Mouse (Mus musculus) gastrocnemius, postnatal 4 days (tissue): ENCODE data around the gene Npas3. TPM values are rescaled to one million over a fixed set of nuclear protein-coding genes. Genes with fewer than 3 reads are reported as not detected.

Experiments
- DNase-seq, 2 experiments: peaks; one replicate each; pipeline ENCODE4 v3.0.0; 2021 to 2022; ENCODE audit warnings: low spot score in 2 of 2, mixed read lengths in 2 of 2
- total RNA-seq, 2 experiments: library from RNA; stranded (reverse); gene quantifications; 2 replicates each; pipeline ENCODE4 v1.2.3; 2021

Gene Npas3
- total RNA-seq, 2 experiments from 2014 or later, result 7.0 to 10.8 TPM

DNA sequence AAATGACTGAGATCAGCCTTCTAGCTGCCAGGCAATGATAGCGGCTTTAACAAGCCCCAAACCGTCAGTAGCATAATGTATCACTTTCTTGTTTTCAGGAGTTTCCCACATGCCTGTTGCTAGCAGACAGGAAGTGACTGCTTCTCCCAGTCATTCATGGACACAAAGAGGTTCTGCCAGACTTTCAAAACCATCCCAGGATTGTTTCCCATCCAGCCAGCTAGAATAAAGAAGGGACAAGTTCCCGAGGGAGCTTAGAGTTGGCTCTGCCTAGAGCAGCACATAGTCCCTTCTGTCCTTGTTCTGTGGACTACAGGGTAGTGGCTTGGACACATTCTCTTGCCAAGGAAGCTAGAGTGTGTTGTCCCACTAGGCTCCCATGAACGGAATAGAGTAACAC is 157.4 kb downstream of the Npas3 start:
- DNase-seq, result no peak

DNA sequence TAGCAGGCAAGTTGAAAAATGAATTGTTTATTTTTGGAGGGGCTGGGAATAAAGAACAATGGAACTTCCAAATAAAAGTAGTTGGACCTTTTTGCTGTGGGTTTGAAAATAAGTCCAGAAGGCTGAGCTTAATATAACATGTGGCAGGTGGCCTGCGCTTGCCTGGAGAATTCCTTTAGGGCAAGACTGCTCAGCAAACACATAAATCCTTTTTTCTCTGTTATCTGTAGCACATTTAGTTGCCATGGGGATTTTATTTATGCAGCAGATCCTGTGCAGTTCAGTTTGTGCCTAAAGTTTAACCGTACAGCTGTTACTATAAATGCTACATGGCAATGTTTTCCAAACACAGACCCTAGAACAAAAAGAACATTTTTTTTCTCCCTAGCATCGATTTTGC is 159.3 kb downstream of the Npas3 start:
- DNase-seq, result no peak

DNA sequence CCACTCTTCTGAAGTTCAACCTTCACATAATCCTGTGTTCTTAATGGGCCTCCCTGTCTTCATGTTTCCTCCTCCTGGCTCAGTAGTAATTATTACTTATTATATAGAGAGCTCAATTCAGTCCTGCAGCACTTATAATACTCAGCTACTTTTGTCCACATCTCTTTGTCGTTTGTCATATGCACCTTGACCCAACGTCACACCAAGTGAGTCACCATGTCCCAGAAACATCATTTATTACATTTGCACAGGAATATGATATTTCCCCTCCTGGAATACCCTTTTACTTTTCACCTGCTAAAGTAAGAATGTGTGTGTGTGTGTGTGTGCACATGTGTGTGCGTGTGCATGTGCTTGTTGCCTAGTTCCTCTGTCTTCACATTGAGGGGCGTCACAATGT is 161.2 kb downstream of the Npas3 start:
- DNase-seq, result no peak

DNA sequence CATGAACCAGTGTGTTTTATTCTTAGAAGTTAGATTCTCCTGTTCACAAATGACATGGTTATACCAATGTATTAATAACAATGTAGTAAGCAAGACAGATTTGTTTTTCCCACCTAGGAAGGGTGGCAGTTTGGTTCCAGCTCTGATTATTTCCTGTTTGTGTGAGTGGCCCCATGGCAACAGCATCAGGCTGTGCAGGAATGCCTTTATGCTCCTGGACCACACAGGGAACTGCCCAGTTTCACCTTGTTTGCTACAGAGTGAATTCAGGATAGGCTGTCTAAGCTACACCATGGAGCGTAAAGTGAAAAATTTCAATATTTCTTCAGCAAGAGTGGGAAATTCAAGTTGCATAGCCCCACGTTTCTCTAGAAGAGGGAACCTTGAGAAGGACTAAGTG is 162.2 kb downstream of the Npas3 start:
- no peak for DNase-seq

DNA sequence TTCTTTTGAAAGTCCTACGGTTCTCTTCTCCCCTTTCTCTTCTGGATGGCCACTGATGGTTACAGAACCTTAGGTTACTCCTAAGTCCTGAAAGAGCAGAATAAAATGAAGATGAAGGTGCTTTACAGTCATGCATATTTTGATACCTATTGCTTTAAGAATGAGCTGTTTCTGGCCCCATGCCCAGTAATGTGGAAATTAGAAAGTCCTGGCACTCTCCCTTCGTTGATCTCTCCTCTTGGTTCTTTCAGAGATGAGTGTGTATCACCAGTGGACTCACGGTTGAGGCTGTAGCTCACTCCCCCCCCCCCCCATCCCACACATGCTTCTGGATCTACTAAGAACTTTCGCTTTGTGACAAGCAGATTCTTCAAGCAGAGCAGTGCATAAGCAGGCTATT is 167.6 kb downstream of the Npas3 start:
- no peak for DNase-seq

DNA sequence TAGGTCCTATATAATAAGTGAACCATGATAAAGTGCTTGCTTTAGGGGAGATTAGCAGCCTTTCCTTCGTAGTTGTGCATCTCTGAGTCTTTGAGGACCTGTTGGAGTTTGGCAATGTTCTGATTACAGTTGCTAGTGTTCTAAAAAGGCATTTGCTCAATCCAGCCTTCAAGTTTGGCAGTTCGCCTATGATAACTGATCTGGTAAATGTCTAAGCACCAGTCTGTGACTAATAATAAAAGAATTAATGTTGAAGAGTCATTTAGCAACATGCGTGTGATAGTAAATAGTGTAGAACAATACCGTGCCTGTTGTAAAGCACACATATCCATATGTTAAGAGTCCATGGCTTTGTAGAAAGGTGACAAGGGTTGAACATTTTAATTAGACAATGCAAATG is 173.2 kb downstream of the Npas3 start:
- no peak for DNase-seq

DNA sequence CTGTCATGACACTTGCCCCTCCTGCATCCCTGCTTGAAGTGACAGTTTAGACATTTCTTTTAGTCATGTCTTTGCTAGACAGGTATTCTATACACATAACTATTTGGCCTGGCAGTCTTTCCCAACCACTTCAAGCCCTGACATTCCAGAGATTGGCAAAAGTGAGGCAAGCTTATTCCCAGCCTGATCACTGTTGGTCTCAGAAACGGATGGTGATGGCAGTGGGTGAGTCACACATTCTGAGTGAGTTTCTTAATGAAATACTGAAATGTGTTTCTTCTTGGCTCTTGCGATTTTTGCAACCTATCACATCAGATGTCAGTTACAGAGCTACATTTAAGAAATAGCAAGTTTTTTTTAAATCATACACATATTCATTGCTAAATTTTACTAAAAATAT is 175.2 kb downstream of the Npas3 start:
- no peak for DNase-seq

DNA sequence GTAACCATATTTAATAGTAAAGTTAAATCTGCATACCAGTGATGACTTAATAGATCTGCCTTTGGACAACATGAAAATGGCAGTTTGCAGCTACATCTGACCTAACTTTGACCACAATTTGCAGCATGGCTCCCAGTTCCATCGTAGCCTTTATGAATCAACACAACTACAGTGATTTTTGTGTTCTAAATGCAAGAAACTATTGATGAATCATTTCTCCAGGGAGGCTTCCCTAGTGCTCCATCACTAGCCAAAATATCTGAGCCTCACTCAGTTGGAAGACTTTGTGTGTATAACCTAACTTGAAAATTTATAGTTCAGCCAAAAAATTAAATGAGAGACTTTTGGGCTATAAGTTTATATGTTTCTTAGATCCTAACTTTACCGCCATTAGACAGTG is 177.5 kb downstream of the Npas3 start:
- DNase-seq, result no peak

DNA sequence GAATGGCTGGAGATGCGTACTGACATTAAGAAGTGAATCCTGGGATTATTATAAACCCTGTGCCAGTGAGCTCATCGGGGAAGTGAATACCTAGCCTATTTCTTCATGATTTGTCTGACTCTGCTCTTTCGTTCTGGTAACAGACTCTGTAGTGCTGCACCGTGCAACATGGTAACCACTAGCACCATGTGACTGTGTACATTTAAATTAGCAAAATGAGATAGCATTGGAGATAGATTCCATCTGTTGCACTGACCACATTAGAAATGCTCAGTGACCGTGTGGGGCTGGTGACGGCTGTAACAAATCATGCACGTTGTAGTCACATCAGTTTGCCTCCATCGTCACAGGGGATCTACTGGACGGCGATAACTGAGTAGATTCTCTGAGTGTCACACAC is 178.7 kb downstream of the Npas3 start:
- no peak for DNase-seq

DNA sequence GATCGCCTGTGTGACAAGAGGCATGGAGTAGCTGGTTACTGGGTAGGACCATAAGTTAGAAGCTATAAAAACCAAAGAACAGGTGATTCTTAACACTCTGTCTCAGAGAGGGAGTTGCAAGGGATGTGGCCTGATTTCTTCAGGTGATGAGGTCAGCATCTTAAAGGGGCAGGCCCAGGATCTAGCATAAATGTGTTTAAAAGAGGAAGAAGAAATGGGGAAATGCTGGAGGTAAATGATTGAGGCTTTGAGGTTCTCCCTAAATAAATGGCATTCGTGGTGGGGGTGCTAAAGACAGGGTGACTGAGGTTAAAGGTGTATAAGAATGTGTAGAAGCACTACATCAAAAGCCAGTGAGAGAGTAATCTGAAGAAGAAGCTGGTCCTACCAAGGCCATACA is 193.6 kb downstream of the Npas3 start:
- DNase-seq, result no peak

DNA sequence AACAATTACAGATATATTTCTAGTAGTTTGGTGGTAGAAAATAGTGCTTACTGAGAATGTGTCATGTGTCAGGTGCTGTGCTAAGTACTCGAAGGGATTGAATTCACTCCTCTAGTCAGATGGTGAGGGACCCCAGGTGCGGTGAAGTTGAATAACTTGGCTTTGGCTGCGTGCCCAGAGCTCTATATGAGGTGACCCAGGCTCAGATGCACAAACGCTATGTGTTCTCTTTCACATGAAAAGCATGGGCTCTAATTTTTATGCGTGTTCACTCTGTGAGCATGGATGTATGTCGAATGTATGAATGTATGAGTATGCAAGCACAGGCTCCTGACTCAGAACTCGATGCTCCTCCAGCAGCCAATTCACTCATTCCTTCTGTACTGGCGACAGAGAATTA is 199.0 kb downstream of the Npas3 start:
- DNase-seq, result no peak

DNA sequence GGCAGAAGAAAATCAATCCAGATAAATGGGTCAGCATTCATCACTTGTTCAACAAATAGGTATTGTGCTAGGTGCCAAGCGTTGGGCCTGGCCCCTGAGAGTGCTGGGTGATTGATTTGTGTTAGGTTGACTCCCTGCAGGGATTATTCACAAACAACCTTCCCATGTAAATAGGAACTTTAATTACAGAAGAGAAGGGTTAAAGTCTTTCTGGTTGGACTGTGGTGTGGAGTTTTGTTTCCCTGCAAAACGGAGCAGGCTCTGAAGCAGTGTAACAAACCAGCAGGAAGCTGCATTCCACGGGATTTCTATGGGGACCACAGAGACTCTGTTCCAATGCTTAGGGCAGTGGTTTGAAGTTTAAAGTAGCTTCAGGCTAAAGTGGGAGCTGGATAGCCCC is 199.6 kb downstream of the Npas3 start:
- no peak for DNase-seq

DNA sequence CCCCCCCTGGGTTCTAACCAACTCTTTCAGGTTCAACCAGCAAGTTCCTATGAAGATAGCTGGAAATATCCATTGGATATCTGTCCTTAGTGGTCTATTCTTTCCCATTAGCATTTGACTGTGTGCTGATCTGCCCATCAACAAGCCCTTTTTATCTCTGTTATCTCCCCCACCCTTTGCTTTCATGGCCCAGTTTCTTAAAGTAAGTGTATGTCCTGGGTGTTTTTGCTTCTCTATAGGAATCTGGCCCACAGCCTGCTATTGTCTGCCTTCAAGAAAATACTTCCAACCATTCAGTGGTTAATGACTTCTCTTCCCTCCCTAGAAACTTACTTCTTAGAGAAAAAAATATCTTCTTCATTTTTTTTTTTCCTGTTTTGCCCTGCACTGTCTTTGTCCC is 219.1 kb downstream of the Npas3 start:
- DNase-seq, result no peak

DNA sequence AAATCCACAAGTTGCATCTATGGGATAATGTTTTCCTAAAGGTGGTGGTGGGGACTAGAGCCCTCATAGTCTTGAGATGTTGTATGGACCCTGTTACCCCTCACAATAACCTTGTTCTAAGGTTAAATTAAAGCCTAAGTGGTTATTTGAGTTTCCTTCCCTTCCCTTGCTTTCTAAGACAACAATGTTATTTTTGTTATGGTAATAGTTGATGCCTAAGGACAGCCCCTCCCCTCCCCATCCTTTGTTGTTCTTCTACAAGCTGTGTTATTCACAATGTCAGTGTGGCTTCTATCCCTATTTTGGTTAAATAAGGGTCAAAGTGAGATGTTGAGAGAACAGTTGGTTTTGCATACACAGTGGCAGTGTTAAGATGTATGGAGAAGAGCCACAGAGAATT is 226.0 kb downstream of the Npas3 start:
- no peak for DNase-seq

DNA sequence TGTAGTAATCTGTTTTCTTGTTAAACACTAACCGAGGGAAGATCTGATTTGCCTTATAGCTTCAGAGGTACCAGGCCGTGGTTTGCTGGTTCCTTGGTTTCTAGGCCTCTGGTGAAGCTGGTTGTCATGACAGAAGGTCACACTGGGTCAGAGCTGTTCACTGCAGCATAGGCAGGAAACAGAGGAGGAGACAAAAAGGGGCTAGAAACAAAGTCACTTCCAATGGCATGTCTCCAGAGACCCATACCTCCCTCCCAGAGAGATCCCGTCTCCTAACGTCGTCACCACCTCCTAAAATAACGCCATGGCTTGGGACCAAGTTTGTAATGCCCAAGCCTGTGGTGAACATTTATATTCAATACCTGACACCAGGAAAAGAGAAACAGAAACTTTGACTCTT is 236.4 kb downstream of the Npas3 start:
- DNase-seq, result no peak

DNA sequence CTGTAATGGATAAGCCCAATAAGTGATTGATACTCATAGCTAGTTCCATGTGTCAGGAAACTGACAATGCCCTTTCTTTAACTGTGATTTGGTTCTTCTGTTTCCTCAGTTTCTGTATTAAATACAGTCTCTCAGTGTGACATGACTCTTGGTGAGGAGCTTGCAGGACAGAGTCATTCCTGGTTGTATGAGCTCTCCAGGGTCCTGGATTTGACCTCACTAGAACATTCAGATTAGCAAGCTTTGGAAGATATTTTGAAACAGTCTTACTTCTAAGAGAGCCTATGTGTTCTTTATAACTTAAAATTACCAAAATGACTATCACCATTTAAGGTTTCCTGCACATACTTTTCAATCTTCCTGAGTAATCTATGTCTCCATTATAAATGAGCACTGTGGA is 247.9 kb downstream of the Npas3 start:
- DNase-seq, result no peak

DNA sequence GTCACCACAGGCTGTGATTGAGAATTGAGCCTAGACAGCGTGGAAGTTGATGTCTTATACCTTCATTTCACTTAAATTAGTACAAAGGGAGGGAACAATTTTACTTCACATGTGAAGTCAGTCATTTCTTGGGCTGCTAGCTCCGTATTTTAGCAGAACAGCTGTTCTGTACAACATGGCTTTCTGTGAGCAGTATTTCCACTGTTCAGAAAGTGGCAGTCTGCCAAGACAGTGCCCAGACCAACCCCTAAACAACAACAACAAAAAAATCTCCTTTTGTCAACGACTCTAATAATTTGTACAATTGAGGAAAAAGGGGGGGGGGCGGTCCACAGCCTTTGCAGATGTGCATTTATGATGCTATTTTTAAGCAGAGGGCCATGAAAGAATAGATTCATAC is 266.4 kb downstream of the Npas3 start:
- DNase-seq, result no peak

DNA sequence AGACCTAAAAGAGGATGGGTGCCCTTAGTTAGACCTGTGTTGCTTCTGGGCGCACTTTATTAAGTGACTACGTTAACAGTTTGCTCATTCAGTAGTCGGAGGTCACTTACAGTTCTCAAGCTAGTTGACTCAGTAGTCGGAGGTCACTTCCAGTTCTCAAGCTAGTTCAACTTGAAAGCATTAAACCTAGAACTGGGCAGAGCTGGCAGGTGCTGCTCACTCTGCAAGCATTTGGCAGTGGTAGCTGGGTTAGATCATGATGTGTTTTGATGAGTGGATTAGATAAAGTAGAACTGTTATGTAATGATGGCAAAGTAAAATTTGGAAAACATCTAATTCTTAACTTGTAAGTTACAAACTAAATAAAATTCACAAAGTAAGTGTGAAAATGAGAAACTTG is 271.1 kb downstream of the Npas3 start:
- no peak for DNase-seq

DNA sequence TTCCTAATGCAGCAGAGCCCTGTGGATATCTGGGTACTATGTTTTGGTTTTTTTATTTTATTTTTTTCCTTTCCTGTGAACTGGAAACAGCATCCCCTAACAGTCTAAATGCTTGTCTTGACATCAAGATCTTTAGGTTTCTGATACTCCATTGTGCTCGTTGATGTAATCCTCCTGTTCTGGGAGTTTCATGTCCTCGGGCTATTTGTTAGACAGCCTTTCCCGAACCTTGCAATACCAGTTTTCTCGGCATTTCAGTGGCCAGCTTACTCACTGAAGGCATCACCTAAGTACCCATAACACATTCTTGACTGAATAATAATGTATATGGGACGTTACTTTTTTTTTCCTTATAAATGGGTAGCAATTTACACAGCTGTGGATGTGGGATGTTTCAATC is 274.2 kb downstream of the Npas3 start:
- no peak for DNase-seq

DNA sequence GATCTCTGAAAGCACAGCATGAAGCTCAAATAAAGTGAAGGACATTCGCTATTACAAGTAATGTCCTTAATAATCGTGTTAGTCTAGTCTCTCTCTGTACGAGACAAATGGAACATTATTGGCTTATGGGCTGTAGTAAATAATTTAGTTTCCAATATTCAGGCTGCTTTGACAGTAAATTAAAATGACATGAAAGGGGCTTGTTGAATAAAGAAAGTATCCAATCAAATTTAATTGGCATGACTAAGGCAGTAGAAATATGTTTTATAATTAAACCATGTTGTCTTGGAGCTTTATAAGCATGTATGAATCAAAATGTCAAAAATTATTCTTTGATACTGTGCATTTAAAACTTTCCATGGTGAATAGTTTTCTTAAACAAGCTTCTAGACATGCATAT is 278.6 kb downstream of the Npas3 start:
- no peak for DNase-seq

DNA sequence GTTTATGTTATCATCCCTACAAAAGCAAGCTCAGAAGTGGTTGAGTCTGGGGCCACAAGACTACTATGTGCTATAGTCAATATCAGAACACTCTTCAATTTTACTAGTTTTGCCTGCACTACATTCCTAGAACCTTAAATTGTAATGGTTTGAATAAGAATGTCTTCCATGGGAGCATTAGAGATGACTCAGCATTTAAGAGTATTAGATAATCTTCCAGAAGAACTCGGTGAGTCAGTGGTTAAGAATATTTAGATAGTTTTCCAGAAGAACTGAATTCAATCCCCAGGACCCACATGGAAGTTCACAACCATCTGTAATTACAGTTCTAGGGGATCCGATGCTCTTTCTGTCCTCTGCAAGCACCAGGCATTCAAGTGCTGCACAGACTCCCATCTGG is 280.9 kb downstream of the Npas3 start:
- no peak for DNase-seq

DNA sequence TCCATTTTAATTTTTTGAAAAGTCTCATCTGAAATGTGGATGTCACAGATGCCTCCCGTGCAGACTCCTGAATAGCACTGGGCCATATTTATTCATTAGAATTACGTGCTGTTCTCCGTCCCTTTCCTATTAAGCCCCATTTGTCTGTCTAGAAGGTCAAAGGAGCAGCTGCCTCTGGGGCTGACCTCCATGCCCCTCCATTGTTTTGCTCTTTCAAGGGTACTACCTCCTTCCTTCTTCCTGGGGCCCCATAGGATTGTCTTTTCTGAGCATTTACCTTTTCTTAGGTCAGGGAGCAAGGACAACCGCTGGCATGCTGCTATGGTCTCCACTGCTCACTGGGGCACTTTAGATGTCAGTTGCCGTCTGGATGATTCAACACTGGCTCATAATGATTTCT is 288.3 kb downstream of the Npas3 start:
- DNase-seq, result no peak

DNA sequence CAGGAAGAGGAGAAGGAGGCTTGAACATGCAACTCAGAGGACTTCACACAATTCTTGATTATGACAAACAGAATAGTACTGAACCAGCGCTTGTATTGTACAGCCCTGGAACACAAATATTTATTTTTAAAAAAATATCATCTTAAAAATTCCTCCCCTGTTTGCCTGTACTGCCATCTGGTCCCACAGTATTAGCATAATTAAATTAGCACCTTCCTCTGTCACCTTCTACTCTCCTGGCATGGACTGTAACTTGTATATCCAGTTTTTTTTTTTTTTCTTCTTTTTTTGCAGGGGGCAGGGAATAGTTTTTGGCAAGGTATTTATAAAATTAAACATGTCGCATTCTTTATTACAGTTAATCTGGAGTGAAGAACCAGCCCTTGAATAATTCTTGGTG is 307.9 kb downstream of the Npas3 start:
- DNase-seq, result no peak

DNA sequence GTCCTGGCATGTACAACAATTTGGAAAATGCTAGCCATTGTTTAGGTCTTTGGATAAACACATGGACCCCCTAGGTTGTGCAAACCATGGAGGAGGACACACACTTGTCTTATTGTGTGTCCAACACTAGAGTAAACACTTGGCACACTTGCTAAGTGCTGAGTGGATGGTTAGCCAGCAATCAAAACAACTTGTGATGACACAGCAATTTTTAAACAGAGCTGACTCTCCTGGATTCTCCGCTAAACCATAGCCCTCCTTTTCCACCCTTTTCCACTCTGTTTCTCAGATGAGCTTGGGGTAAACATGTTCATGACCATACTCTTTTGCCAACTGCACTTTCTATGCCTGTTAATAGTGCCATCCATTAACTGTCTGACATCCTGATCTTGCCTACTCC is 309.8 kb downstream of the Npas3 start:
- DNase-seq, result no peak
